Mouse (Mus musculus) stomach, embryonic 14.5 days (tissue): Measurements from ENCODE around the gene Ppp2r5d. TPM values are rescaled to one million over a fixed set of nuclear protein-coding genes. Genes with fewer than 3 reads are reported as not detected.
A peak's percentile ranks its signal among the peaks of the same experiment; 100 is the strongest.

Experiments
- ATAC-seq: fragments of 200-750 bp; cut with Nextera tagmentation; 2 replicates; pipeline ENCODE4 v1.8.0; 2017; ENCODE audit warnings: low read depth, moderate TSS enrichment; ENCODE audit not compliant: insufficient number of reproducible peaks, insufficient read depth, low FRiP score
- H3K27ac ChIP-seq: fragments of 300-500 bp; sonication (generic); 2 replicates; pipeline ENCODE4 v1.5.1; 2014; ENCODE audit warnings: mild to moderate bottlenecking, low read length, moderate library complexity, mixed read lengths
- H3K27me3 ChIP-seq: fragments of 300-500 bp; sonication (generic); 2 replicates; pipeline ENCODE4 v1.6.1; 2014; ENCODE audit warnings: low read length, control low read depth, mixed read lengths; ENCODE audit not compliant: control insufficient read depth, insufficient read depth
- H3K36me3 ChIP-seq: fragments of 300-500 bp; sonication (generic); 2 replicates; pipeline ENCODE4 v1.6.1; 2014; ENCODE audit warnings: mild to moderate bottlenecking, control low read depth, low read length, moderate library complexity, mixed read lengths; ENCODE audit not compliant: control insufficient read depth, insufficient read depth
- H3K4me1 ChIP-seq: fragments of 300-500 bp; sonication (generic); 2 replicates; pipeline ENCODE4 v1.6.1; 2014; ENCODE audit warnings: low read length, control low read depth, mixed read lengths; ENCODE audit not compliant: control insufficient read depth, insufficient read depth
- H3K4me2 ChIP-seq: fragments of 300-500 bp; sonication (generic); replicated peaks from 2 replicates; pipeline ENCODE4 v1.6.1; 2014; ENCODE audit warnings: low read depth, low read length, control low read depth
- H3K4me3 ChIP-seq: fragments of 300-500 bp; sonication (generic); 2 replicates; pipeline ENCODE4 v1.5.1; 2014; ENCODE audit warnings: low read depth, low read length, control low read depth
- H3K9ac ChIP-seq: fragments of 300-500 bp; sonication (generic); replicated peaks from 2 replicates; pipeline ENCODE4 v1.6.1; 2014; ENCODE audit warnings: low read depth, mild to moderate bottlenecking, control low read depth, low read length, moderate library complexity, mixed read lengths
- H3K9me3 ChIP-seq: fragments of 300-500 bp; sonication (generic); 2 replicates; pipeline ENCODE4 v1.6.1; 2016; ENCODE audit warnings: low read depth, low read length, control low read depth; ENCODE audit not compliant: control insufficient read depth
- WGBS: fragments of 180-500 bp; shearing (Covaris S2); extraction: QIAGEN DNeasy Blood & Tissue Kit; methylation state at CpG from one replicate; pipeline ENCODE4 v1.1.7; 2014; 5-methylcytosine and 5-hydroxymethylcytosine counted together
- polyA plus RNA-seq: library from polyadenylated mRNA; unstranded; fragments of >200 nt; fragmentation: Nextera tagmentation; extraction: Ambion mirVana; gene quantifications from 2 replicates; pipeline ENCODE4 v1.2.1, GENCODE M21; 2014

Gene Ppp2r5d
- polyA plus RNA-seq, 1 experiment from 2014 or later = 77.5 TPM

- Histone ChIP-seq H3K36me3 (peaks cover 39% of the 10 kb centered on the region), H3K9me3 (no peaks in the 10 kb centered on the region), H3K27ac (peak within 1 kb of the TSS; percentile 86), H3K4me1 (peaks cover 33% of the 10 kb centered on the region), H3K9ac (peak within 1 kb of the TSS; percentile 86), H3K4me3 (peak within 1 kb of the TSS; percentile 83), H3K4me2 (peak within 1 kb of the TSS; percentile 75), H3K27me3 (no peaks in the 10 kb centered on the region)
- peak; percentile 94 for ATAC-seq
- under 1% methylated on average over 54 of the region's 58 CpGs for WGBS
Measured at GRCm38 (mm10) chr17:46650232-46651031, 54.5 kb downstream of the Ppp2r5d start, which contains the start of gene Cul7. Cul7 (plus strand) TSS chr17:46650337.

- Histone ChIP-seq H3K4me3 (peak overlapping the region; percentile 83), H3K4me2 (peak overlapping the region; percentile 75), H3K36me3 (peaks cover 36% of the 10 kb centered on the region), H3K27me3 (no peaks in the 10 kb centered on the region), H3K4me1 (peaks cover 37% of the 10 kb centered on the region), H3K9ac (peak overlapping the region; percentile 86; the same call in 1 of the 2 replicates), H3K9me3 (no peaks in the 10 kb centered on the region), H3K27ac (peak overlapping the region; percentile 86)
- no peak for ATAC-seq
- WGBS = 26% methylated on average over 15 of the region's 15 CpGs
Measured at GRCm38 (mm10) chr17:46649811-46650210, 55.1 kb downstream of the Ppp2r5d start.

- no peaks in the 10 kb centered on the region for H3K9me3 ChIP-seq
- 91% methylated on average over 9 of the region's 9 CpGs for WGBS
- no peak for ATAC-seq
- no peak overlapping the region for H3K4me3 ChIP-seq
- no peak overlapping the region for H3K9ac ChIP-seq
- H3K4me1 ChIP-seq = peaks cover 44% of the 10 kb centered on the region
- H3K4me2 ChIP-seq = no peak overlapping the region
- no peak overlapping the region for H3K27ac ChIP-seq
- H3K27me3 ChIP-seq = no peaks in the 10 kb centered on the region
- peaks cover 23% of the 10 kb centered on the region for H3K36me3 ChIP-seq
Measured at GRCm38 (mm10) chr17:46648436-46648835, 56.5 kb downstream of the Ppp2r5d start.

- Histone ChIP-seq H3K4me1 (peaks cover 38% of the 10 kb centered on the region), H3K36me3 (peaks cover 15% of the 10 kb centered on the region), H3K27ac (no peak overlapping the region), H3K4me2 (no peak overlapping the region), H3K27me3 (no peaks in the 10 kb centered on the region), H3K9me3 (no peaks in the 10 kb centered on the region), H3K9ac (no peak overlapping the region), H3K4me3 (peak overlapping the region; percentile 74; the same call in 1 of the 2 replicates)
- 91% methylated on average over 7 of the region's 7 CpGs for WGBS
- no peak for ATAC-seq
Measured at GRCm38 (mm10) chr17:46647279-46647678, 57.6 kb downstream of the Ppp2r5d start.

GRCm38 (mm10) chr17:46646322-46646662 is 58.6 kb downstream of the Ppp2r5d start:
- Histone ChIP-seq H3K36me3 (peaks cover 14% of the 10 kb centered on the region), H3K27ac (peak overlapping the region; percentile 35; the same call in 1 of the 2 replicates), H3K9me3 (no peaks in the 10 kb centered on the region), H3K4me2 (peak overlapping the region; percentile 94), H3K4me1 (peaks cover 29% of the 10 kb centered on the region), H3K27me3 (no peaks in the 10 kb centered on the region), H3K9ac (peak overlapping the region; percentile 60), H3K4me3 (peak overlapping the region; percentile 74)
- no peak for ATAC-seq
- WGBS = under 1% methylated on average over 19 of the region's 19 CpGs

GRCm38 (mm10) chr17:46645561-46646321 is 59.2 kb downstream of the Ppp2r5d start, which contains the start of the genes Klc4 and Mrpl2:
Klc4 (minus strand) TSS chr17:46646022.
Mrpl2 (plus strand) TSS chr17:46646229.
- peak within 1 kb of the TSS; percentile 84 for H3K27ac ChIP-seq
- 0% methylated on average over 53 of the region's 53 CpGs for WGBS
- peak; percentile 68 for ATAC-seq
- H3K4me2 ChIP-seq = peak within 1 kb of the TSS; percentile 94
- H3K9ac ChIP-seq = peak within 1 kb of the TSS; percentile 60
- H3K4me1 ChIP-seq = peaks cover 26% of the 10 kb centered on the region
- H3K36me3 ChIP-seq = peaks cover 18% of the 10 kb centered on the region
- H3K9me3 ChIP-seq = no peaks in the 10 kb centered on the region
- peak within 1 kb of the TSS; percentile 74 for H3K4me3 ChIP-seq
- H3K27me3 ChIP-seq = no peaks in the 10 kb centered on the region

GRCm38 (mm10) chr17:46644916-46645475 is 59.9 kb downstream of the Ppp2r5d start:
- Histone ChIP-seq H3K36me3 (peaks cover 18% of the 10 kb centered on the region), H3K27ac (peak overlapping the region; percentile 84), H3K4me3 (peak overlapping the region; percentile 74), H3K4me2 (peak overlapping the region; percentile 94), H3K9me3 (no peaks in the 10 kb centered on the region), H3K9ac (peak overlapping the region; percentile 53), H3K4me1 (peaks cover 26% of the 10 kb centered on the region), H3K27me3 (no peaks in the 10 kb centered on the region)
- peak; percentile 48 for ATAC-seq
- WGBS = 10% methylated on average over 11 of the region's 11 CpGs

- H3K4me1 ChIP-seq = peaks cover 20% of the 10 kb centered on the region
- H3K9me3 ChIP-seq = no peaks in the 10 kb centered on the region
- H3K36me3 ChIP-seq = peaks cover 18% of the 10 kb centered on the region
- H3K4me2 ChIP-seq = peak overlapping the region; percentile 94
- H3K4me3 ChIP-seq = peak overlapping the region; percentile 74
- peak overlapping the region; percentile 84; the same call in 1 of the 2 replicates for H3K27ac ChIP-seq
- ATAC-seq = no peak
- 84% methylated on average over 12 of the region's 12 CpGs for WGBS
- no peaks in the 10 kb centered on the region for H3K27me3 ChIP-seq
- H3K9ac ChIP-seq = no peak overlapping the region
Measured at GRCm38 (mm10) chr17:46644152-46644805, 60.6 kb downstream of the Ppp2r5d start.
